Mouse (Mus musculus) left cerebral cortex, adult 11 months (tissue): ENCODE data around the gene Dpf3.
A peak's percentile ranks its signal among the peaks of the same experiment; 100 is the strongest.

Source experiments
- DNase-seq: peaks from one replicate; pipeline ENCODE4 v3.0.0; 2022; ENCODE audit warnings: low spot score

Dpf3 gene

GRCm38 (mm10) chr12:83487476-83487991 lies at the start of gene Dpf3:
Gene Dpf3 (minus strand): TSS chr12:83487716.
- peak; percentile 89 for DNase-seq

- DNase-seq = no peak
These were observed 48.5 kb upstream of the Dpf3 start for GRCm38 (mm10) chr12:83536039-83536438.

GRCm38 (mm10) chr12:83535428-83535827 lies 47.9 kb upstream of the Dpf3 start:
- DNase-seq = no peak

- DNase-seq = no peak
These were observed 46.7 kb upstream of the Dpf3 start for GRCm38 (mm10) chr12:83534190-83534589.

GRCm38 (mm10) chr12:83532966-83533365 lies 45.5 kb upstream of the Dpf3 start:
- no peak for DNase-seq

- no peak for DNase-seq
These were observed 44.5 kb upstream of the Dpf3 start for GRCm38 (mm10) chr12:83531992-83532391.

GRCm38 (mm10) chr12:83528665-83529064 lies 41.1 kb upstream of the Dpf3 start:
- DNase-seq = no peak

- DNase-seq = no peak
These were observed 40.3 kb upstream of the Dpf3 start for GRCm38 (mm10) chr12:83527816-83528215.

GRCm38 (mm10) chr12:83525822-83526544 lies 38.5 kb upstream of the Dpf3 start:
- DNase-seq = no peak

GRCm38 (mm10) chr12:83524329-83524728 lies 36.8 kb upstream of the Dpf3 start:
- no peak for DNase-seq

- no peak for DNase-seq
These were observed 36.4 kb upstream of the Dpf3 start for GRCm38 (mm10) chr12:83523892-83524291.

GRCm38 (mm10) chr12:83523056-83523455 lies 35.5 kb upstream of the Dpf3 start:
- DNase-seq = no peak

- DNase-seq = no peak
These were observed 33.6 kb upstream of the Dpf3 start for GRCm38 (mm10) chr12:83521083-83521482.

GRCm38 (mm10) chr12:83520311-83520890 lies 32.9 kb upstream of the Dpf3 start, which contains the start of gene Dcaf4:
Gene Dcaf4 (plus strand): TSS chr12:83520466.
- peak; percentile 93 for DNase-seq

- DNase-seq = no peak
These were observed 30.1 kb upstream of the Dpf3 start for GRCm38 (mm10) chr12:83517580-83517979.

- no peak for DNase-seq
These were observed 26.7 kb upstream of the Dpf3 start for GRCm38 (mm10) chr12:83514216-83514615.

- no peak for DNase-seq
These were observed 25.7 kb upstream of the Dpf3 start for GRCm38 (mm10) chr12:83513185-83513584.

GRCm38 (mm10) chr12:83512783-83513182 lies 25.3 kb upstream of the Dpf3 start:
- DNase-seq = no peak

GRCm38 (mm10) chr12:83510586-83510985 lies 23.1 kb upstream of the Dpf3 start:
- no peak for DNase-seq

- no peak for DNase-seq
These were observed 19.0 kb upstream of the Dpf3 start for GRCm38 (mm10) chr12:83506543-83506942.

GRCm38 (mm10) chr12:83502190-83502589 lies 14.7 kb upstream of the Dpf3 start:
- DNase-seq = peak; percentile 47

- no peak for DNase-seq
These were observed 11.7 kb upstream of the Dpf3 start for GRCm38 (mm10) chr12:83499256-83499655.

- DNase-seq = no peak
These were observed 10.4 kb upstream of the Dpf3 start for GRCm38 (mm10) chr12:83497959-83498358.

- DNase-seq = no peak
These were observed 9.2 kb upstream of the Dpf3 start for GRCm38 (mm10) chr12:83496736-83497135.
